Mouse (Mus musculus) brain, embryonic 14.5 days (tissue): ENCODE measurements around the gene Tnxb.

ENCODE experiments used
- CTCF ChIP-seq: fragments of 200-500 bp; IDR thresholded peaks from 2 replicates; pipeline ENCODE4 v1.5.1; 2012; ENCODE audit warnings: inconsistent platforms, mild to moderate bottlenecking, moderate library complexity, borderline replicate concordance; ENCODE audit not compliant: insufficient read depth, insufficient read length; ENCODE audit errors: extremely low read depth
- POLR2A ChIP-seq: fragments of 200-500 bp; IDR thresholded peaks from 2 replicates; pipeline ENCODE4 v1.6.1; 2012; ENCODE audit warnings: mild to moderate bottlenecking, inconsistent platforms, borderline replicate concordance; ENCODE audit not compliant: poor library complexity, insufficient read depth, insufficient read length, severe bottlenecking; ENCODE audit errors: extremely low read depth

DNA sequence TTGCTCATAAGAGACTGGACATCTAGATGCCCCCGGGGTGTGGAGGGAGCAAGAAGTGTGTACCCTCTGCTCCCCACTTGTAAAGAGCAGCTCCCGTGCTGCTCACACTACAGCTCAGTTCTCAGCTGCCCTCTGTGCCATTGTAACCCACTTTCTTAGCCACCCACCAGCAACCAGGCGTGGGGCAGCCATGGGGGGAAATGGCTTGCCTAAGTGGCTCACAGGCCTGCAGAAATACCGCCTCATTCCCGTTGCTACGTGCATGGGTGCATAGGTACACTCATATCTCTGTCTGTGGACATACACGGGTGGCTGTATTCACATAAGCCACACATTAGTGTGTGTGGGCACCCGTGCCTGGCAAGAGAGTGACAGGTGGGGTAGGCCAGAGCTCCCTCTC is 7.4 kb upstream of the Tnxb start:
- no peak for TF ChIP-seq POLR2A
- no peak for TF ChIP-seq CTCF
